Mouse (Mus musculus) urinary bladder, postnatal 36 days (tissue): ENCODE data around the gene Dmrtc1c1.
"Not testable (repeated sequence)": the region's sequence is repeated elsewhere in the genome, so short reads cannot be mapped to it uniquely, and the experiment has no call there.

Experiments
- DNase-seq, 2 experiments: peaks; one replicate each; pipeline ENCODE4 v3.0.0; 2022; ENCODE audit warnings: low spot score in 2 of 2, mixed read lengths in 1 of 2

Gene Dmrtc1c1

DNA sequence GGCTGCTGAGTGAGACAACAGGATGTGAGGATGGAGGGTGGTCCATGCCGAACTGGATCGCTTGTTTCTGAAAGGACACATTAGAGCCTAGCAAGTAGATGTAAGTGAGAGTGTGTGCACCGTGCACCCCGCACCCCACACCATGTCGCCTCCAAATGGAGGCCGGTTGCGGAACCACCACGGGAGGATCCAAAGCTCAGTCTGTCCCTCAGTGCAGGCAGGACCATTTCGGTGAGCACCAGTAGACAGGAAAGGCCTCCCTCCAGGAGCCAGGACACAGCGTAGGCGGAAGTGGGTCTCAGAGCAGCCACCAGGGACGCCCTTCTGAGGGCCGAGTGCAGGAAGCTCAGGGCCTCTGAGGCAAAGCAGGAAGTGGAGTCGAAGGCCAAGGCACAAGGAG, at the start of gene Dmrtc1c1:
Gene Dmrtc1c1 (plus strand): TSS at position 301 of the 400 bp plus-strand sequence.
- DNase-seq, result not testable (repeated sequence)

DNA sequence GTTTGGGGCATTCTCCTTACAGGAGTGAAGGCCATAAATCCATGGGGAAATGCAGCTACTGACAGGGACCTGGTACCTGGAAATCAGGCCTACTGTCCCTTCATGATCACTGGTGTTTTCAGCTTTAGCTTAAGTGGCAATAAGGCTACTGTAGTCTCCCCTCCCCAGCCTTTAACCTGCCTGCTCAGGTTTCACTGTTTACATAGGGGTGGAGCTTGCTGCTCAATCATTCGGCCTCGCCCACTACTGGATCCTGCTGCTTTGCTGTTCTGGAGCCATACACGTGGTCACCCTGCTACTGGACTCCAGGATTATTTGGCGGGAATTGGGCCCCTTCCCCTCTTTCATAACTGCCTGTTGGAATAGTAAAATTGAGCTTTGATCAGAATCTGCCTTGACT, 36.9 kb upstream of the Dmrtc1c1 start:
- DNase-seq, result no peak

DNA sequence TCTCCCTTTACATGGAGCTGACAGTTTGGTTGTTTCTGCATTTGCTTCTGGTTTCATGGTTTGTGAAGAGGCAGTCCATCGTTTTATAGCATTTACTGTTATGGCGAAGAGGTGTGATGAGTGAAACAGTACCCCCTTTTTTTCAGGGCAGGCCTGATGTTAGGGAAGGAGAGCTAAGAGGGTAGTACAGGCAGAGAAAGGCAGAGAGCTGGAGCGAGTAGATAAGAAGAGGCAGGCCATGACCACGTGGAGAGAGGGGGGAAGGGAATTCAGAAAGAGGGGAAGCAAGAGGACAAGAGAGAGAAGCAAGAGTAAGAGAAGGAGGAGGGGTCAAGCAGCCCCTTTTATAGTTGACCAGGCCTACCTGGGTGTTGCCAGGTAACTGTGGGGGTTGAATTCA, 9.5 kb downstream of the Dmrtc1c1 start:
- no peak for DNase-seq

DNA sequence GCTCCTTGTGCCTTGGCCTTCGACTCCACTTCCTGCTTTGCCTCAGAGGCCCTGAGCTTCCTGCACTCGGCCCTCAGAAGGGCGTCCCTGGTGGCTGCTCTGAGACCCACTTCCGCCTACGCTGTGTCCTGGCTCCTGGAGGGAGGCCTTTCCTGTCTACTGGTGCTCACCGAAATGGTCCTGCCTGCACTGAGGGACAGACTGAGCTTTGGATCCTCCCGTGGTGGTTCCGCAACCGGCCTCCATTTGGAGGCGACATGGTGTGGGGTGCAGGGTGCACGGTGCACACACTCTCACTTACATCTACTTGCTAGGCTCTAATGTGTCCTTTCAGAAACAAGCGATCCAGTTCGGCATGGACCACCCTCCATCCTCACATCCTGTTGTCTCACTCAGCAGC, 51.8 kb downstream of the Dmrtc1c1 start, which contains the start of gene Dmrtc1c2:
Gene Dmrtc1c2 (minus strand): TSS at position 101 of the 400 bp plus-strand sequence.
- not testable (repeated sequence) for DNase-seq
